Comparison of ENCODE assay signal across 11 mouse cellular contexts in genomic region chr10:111378047-111378618, GRCm38 (mm10).
DNase-seq lines count a peak whose midpoint lies in the region; ATAC-seq and TF ChIP-seq lines count a peak whose summit lies in the region.
"Had no signal": no experiment of that assay in that cellular context is flagged by ENCODE, and none has a peak within 500 bp of the region (broad histone marks: within the 10 kb centered on the region; RNA-seq: fewer than 3 reads in every experiment).

No protein-coding gene starts in this region.

- H3K36me3 ChIP-seq in lung, embryonic 14.5 days (ENCODE audit: insufficient read depth), result no peaks in the 10 kb centered on the region
- H3K36me3 ChIP-seq: forebrain, embryonic 10.5 days had no signal

- no peaks in the 10 kb centered on the region for H3K27me3 ChIP-seq in lung, embryonic 14.5 days (ENCODE audit: insufficient read depth, low read length)

- H3K9ac ChIP-seq in lung, embryonic 14.5 days, result no peak overlapping the region

- WGBS in lung, embryonic 14.5 days, result 36% methylated on average over 11 of the region's 11 CpGs

- TF ChIP-seq CTCF in lung, embryonic 14.5 days (IDR thresholded peaks at IDR 0.05; ENCODE audit: low read depth), result no peak
- no peak for TF ChIP-seq CTCF in layer of hippocampus, adult 2 months (conservative IDR thresholded peaks at IDR 0.05)

- H3K4me1 ChIP-seq in lung, embryonic 14.5 days (ENCODE audit: insufficient read depth), result no peaks in the 10 kb centered on the region; the same call in 1 of the 2 replicates

- H3K4me2 ChIP-seq in lung, embryonic 14.5 days, result no peak overlapping the region

- no peak overlapping the region for H3K4me3 ChIP-seq in lung, embryonic 14.5 days (ENCODE audit: low read depth, low read length)
- H3K4me3 ChIP-seq in layer of hippocampus, adult 2 months, result no peak overlapping the region
- H3K4me3 ChIP-seq: forebrain, embryonic 10.5 days; myocyte had no signal

- no peak; the same call in 1 of the 2 replicates for ATAC-seq in lung, embryonic 14.5 days (ENCODE audit: insufficient read depth)
- ATAC-seq in common myeloid progenitor, adult 5-6 weeks (replicated peaks; ENCODE audit: low read depth, poor library complexity, severe bottlenecking), result peak; percentile 67
- no peak for ATAC-seq in frontal cortex, adult (ENCODE audit: low TSS enrichment)

- peak; percentile 33 for DNase-seq in lung, embryonic 14.5 days
- DNase-seq in lung, postnatal 14 days, result no peak
- DNase-seq in kidney, postnatal 25 days, result peak; percentile 46 to 74
- DNase-seq in thymus, postnatal 25 days, result peak; percentile 7
- DNase-seq in gastrocnemius, adult 8-10 months (ENCODE audit: low spot score in 2 of 2), result no peak
- DNase-seq in layer of hippocampus, adult 2 months (ENCODE audit: low spot score in 2 of 2), result no peak
- DNase-seq: right cerebral cortex, postnatal 14 days had no signal

- H3K27ac ChIP-seq in lung, embryonic 14.5 days (ENCODE audit: low read depth), result no peak overlapping the region
- H3K27ac ChIP-seq in layer of hippocampus, adult 2 months, result no peak overlapping the region
- H3K27ac ChIP-seq: forebrain, embryonic 10.5 days had no signal

- H3K9me3 ChIP-seq in lung, embryonic 14.5 days (ENCODE audit: low read depth, low read length), result no peaks in the 10 kb centered on the region
- H3K9me3 ChIP-seq: forebrain, embryonic 10.5 days had no signal

Comparison
In these comparisons a context has a peak if more than half of its experiments do, and no peak if none do; other contexts are left out.
1. DNase-seq: peak in lung, embryonic 14.5 days (single experiment), kidney, postnatal 25 days (2 of 2) and thymus, postnatal 25 days (single experiment); none in lung, postnatal 14 days (single experiment), gastrocnemius, adult 8-10 months (0 of 2) and layer of hippocampus, adult 2 months (0 of 2).